Mouse (Mus musculus) olfactory bulb, adult 2 months (tissue): ENCODE measurements at regions not wholly inside any gene's neighbourhood (a gene's known extent, or its start where the extent isn't known, plus 50 kb on each side); places are given as distances from the start of the nearest gene placed in this dataset.

Experiments used
- H3K27ac ChIP-seq: fragments of 200-500 bp; 2 replicates; pipeline ENCODE4 v1.5.1; 2012; ENCODE audit warnings: low read depth, low read length; ENCODE audit not compliant: insufficient read depth
- H3K4me1 ChIP-seq: fragments of 200-500 bp; 2 replicates; pipeline ENCODE4 v1.6.1; 2012; ENCODE audit warnings: low read length; ENCODE audit not compliant: control insufficient read depth, insufficient read depth
- H3K4me3 ChIP-seq: fragments of 200-500 bp; 2 replicates; pipeline ENCODE4 v1.5.1; 2012; ENCODE audit warnings: mild to moderate bottlenecking, low read depth, low read length, moderate library complexity; ENCODE audit not compliant: insufficient read depth
- CTCF ChIP-seq: fragments of 200-500 bp; IDR thresholded peaks from 2 replicates; pipeline ENCODE4 v1.5.1; 2012; ENCODE audit warnings: low read depth, mild to moderate bottlenecking, low read length, moderate library complexity; ENCODE audit not compliant: insufficient read depth
- POLR2A ChIP-seq: fragments of 200-500 bp; IDR thresholded peaks from 2 replicates; pipeline ENCODE4 v1.6.1; 2012; ENCODE audit warnings: mild to moderate bottlenecking, low read depth, low read length, moderate library complexity; ENCODE audit not compliant: insufficient read depth
- WGBS: fragments of 180-500 bp; shearing (Covaris S2); methylation state at CpG from one replicate; pipeline ENCODE4 v1.1.7; 2018; 5-methylcytosine and 5-hydroxymethylcytosine counted together

- TF ChIP-seq POLR2A (no peak), CTCF (no peak)
- Histone ChIP-seq H3K27ac (no peak overlapping the region), H3K4me1 (no peaks in the 10 kb centered on the region), H3K4me3 (no peak overlapping the region)
- 74% methylated on average over 4 of the region's 4 CpGs for WGBS
Measured at GRCm38 (mm10) chr3:105380818-105381217, 71.3 kb upstream of the Kcnd3 start.

GRCm38 (mm10) chr3:105392611-105393514 lies 59.3 kb upstream of the Kcnd3 start:
- Histone ChIP-seq H3K4me1 (peaks cover 5% of the 10 kb centered on the region), H3K27ac (no peak overlapping the region; the same call in 1 of the 2 replicates), H3K4me3 (no peak overlapping the region)
- no peak for TF ChIP-seq POLR2A
- no peak for TF ChIP-seq CTCF
- WGBS: 44% methylated on average over 8 of the region's 8 CpGs
